Mouse (Mus musculus): ENCODE measurements around the gene Slc25a19. TPM values are rescaled to one million over a fixed set of nuclear protein-coding genes. Genes with fewer than 3 reads are reported as not detected.

Slc25a19 gene
- polyA plus RNA-seq, 2 experiments from 2014 or later: 68.7 to 90.3 TPM

DNA sequence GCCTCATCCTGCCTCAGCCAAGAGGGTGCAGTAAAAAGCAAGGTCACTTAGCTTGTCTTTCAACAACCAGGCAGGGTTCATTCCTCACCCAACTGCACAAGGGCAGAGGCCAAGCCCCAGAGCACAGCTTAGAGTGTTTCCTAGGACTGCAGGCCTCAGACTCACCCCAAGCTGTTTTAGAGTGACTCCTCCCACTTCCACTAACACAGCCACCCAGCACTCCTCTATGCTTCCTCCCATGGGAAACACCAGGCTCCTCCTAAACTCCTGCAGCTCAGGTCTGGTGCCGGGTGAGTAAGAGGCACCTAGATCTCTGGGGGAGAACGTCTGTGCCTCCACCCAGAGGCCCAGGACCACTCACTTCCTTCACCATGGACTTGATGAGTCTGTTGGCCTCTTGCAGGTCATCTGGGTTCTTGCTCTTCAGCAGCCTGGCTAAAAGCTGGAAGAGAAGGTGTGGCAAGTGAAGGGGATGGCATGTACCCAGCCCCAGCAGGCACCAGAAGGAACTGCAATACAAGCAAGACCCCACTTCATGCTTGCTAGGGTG, 37.5 kb downstream of the Slc25a19 start:
- no peak for ATAC-seq

GRCm38 (mm10) chr11:115587984-115588383, 40.1 kb downstream of the Slc25a19 start:
- no peak for ATAC-seq

GRCm38 (mm10) chr11:115586403-115586802, 41.7 kb downstream of the Slc25a19 start:
- ATAC-seq: no peak

- ATAC-seq: no peak
Measured at GRCm38 (mm10) chr11:115585573-115586100, 42.5 kb downstream of the Slc25a19 start.

DNA sequence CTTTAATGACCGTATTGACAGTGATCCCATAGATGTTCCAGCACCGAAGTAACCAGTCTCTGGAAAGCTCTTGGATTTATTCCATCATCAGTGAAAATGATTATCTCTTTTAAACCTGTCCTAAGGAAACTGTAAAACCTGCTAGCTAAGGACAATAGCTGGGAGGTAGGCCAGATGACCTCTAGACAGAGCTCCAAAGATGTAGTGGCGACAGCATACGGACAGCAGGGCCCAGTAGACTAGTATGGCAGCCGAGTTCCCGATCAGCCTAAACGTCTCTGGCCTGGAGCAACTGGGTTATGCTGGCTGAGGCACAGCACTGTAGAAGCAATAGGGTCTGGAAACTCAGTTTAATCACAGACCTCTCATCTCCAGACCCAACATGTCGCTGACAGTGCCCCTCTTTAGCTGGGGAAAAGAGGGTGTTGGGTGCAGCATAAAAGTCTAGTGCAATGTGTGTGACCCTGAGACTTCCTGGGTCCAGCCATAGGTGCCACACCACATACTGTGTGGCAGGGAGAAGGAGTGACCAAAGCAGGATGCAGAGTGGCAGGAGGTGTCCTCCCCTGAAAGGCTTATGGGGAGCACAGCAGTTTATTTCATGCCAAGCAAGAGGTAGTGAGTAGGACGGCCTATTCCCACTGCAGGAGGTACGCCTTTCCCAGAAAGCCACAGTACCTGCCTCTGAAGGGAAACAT, 43.6 kb downstream of the Slc25a19 start:
- no peak for ATAC-seq

DNA sequence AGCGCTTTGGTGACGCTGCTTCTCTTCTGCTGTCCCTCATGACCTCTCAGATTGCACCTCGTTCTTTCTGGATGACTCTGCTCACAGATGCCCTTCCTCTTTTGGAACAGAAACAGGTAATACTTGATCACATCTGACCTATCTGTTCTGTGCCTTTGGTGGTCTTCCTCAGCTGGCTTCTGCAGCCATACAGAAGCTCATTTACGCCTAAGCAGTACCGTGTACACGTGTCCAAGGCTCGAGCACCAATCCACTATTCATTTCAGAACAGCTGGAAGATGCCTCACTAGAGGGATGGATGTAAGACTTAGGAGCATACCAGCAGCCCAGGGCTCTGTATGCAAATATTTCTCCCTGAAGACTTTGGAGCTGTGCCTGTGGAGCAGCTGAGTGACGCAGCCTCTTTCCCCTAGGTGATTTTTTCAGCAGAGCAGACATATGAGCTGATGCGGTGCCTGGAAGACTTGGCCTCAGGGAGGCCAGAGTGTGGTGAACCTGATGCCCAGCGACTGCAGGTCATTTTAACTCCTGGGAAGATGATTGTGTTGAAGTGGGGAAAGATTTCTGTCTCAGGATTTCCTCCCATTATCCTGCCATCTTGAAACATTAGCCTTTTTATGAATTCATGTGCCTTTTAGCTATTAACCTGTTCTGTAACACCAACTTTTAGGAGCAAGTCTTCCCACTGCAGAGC, 45.0 kb downstream of the Slc25a19 start:
- ATAC-seq: no peak

GRCm38 (mm10) chr11:115579080-115579479, 49.0 kb downstream of the Slc25a19 start:
- ATAC-seq: no peak

- no peak for ATAC-seq
Measured at GRCm38 (mm10) chr11:115564961-115565360, 63.1 kb downstream of the Slc25a19 start.

Other genes starting within 250 kb of the Slc25a19 start
- under 1 TPM in 1 of 2 experiments, not detected in 1; 0.12 TPM for gene Cdr2l, start 246.4 kb downstream of the Slc25a19 start, polyA plus RNA-seq (2017; shearing (Covaris generic))
- 100 to 1,000 TPM; 206 to 214 TPM for gene Mrpl58, start 224.5 kb downstream of the Slc25a19 start, polyA plus RNA-seq (2017; shearing (Covaris generic))
- 100 to 1,000 TPM; 705 to 855 TPM for gene Atp5h, start 208.3 kb downstream of the Slc25a19 start, polyA plus RNA-seq (2017; shearing (Covaris generic))
- 10 to 100 TPM in 1 of 2 experiments, 1 to 10 TPM in 1; 6.9 to 12.2 TPM for gene Kctd2, start 208.2 kb downstream of the Slc25a19 start, polyA plus RNA-seq (2017; shearing (Covaris generic))
- not detected for gene Trim80, start 187.8 kb downstream of the Slc25a19 start, polyA plus RNA-seq (2017; shearing (Covaris generic))
- 1 to 10 TPM; 2.9 to 3.1 TPM for gene Slc16a5, start 165.8 kb downstream of the Slc25a19 start, polyA plus RNA-seq (2017; shearing (Covaris generic))
- gene Armc7, start 152.6 kb downstream of the Slc25a19 start, polyA plus RNA-seq (2017; shearing (Covaris generic)): 10 to 100 TPM; 49.9 to 59.3 TPM
- gene Nt5c, start 136.4 kb downstream of the Slc25a19 start, polyA plus RNA-seq (2017; shearing (Covaris generic)): 100 to 1,000 TPM; 287 to 293 TPM
- gene Jpt1, start 113.9 kb downstream of the Slc25a19 start, polyA plus RNA-seq (2017; shearing (Covaris generic)): 100 to 1,000 TPM; 506 to 510 TPM
- gene Sumo2, start 92.0 kb downstream of the Slc25a19 start, polyA plus RNA-seq (2017; shearing (Covaris generic)): 100 to 1,000 TPM; 724 to 797 TPM
- gene Nup85, start 63.9 kb downstream of the Slc25a19 start, polyA plus RNA-seq (2017; shearing (Covaris generic)): 10 to 100 TPM; 36.8 to 39.0 TPM
- 10 to 100 TPM; 28.2 to 29.8 TPM for gene Mrps7, start 24.4 kb downstream of the Slc25a19 start, polyA plus RNA-seq (2017; shearing (Covaris generic))
- 10 to 100 TPM; 23.1 to 26.5 TPM for gene Gga3, start 24.2 kb downstream of the Slc25a19 start, polyA plus RNA-seq (2017; shearing (Covaris generic))
- gene Mif4gd, start 15.3 kb downstream of the Slc25a19 start, polyA plus RNA-seq (2017; shearing (Covaris generic)): 100 to 1,000 TPM; 230 to 231 TPM
- 10 to 100 TPM; 28.3 to 34.4 TPM for gene Grb2, start 80.3 kb upstream of the Slc25a19 start, polyA plus RNA-seq (2017; shearing (Covaris generic))
- 10 to 100 TPM in 1 of 2 experiments, 1 to 10 TPM in 1; 9.2 to 14.6 TPM for gene Tmem94, start 137.1 kb upstream of the Slc25a19 start, polyA plus RNA-seq (2017; shearing (Covaris generic))
- gene Caskin2, start 185.3 kb upstream of the Slc25a19 start, polyA plus RNA-seq (2017; shearing (Covaris generic)): under 1 TPM; 0.46 to 0.79 TPM
- gene Tsen54, start 186.4 kb upstream of the Slc25a19 start, polyA plus RNA-seq (2017; shearing (Covaris generic)): 10 to 100 TPM in 1 of 2 experiments, 1 to 10 TPM in 1; 8.9 to 11.9 TPM
- gene Llgl2, start 195.8 kb upstream of the Slc25a19 start, polyA plus RNA-seq (2017; shearing (Covaris generic)): 1 to 10 TPM; 6.3 TPM
- gene Myo15b, start 230.1 kb upstream of the Slc25a19 start, polyA plus RNA-seq (2017; shearing (Covaris generic)): not detected

All from activated CD4-positive, CD25-positive, alpha-beta regulatory T cell, adult 4 months (primary cell).